Mouse (Mus musculus) lung, adult 2 months (tissue): ENCODE results near the gene Plbd1.

Experiments used
- CTCF ChIP-seq: fragments of 200-500 bp; IDR thresholded peaks from 2 replicates; pipeline ENCODE4 v1.5.1; 2011; ENCODE audit warnings: mild to moderate bottlenecking, low read length, control low read depth; ENCODE audit not compliant: insufficient read depth
- POLR2A ChIP-seq: fragments of 200-500 bp; IDR thresholded peaks from 2 replicates; pipeline ENCODE4 v1.6.1; 2011; ENCODE audit warnings: low read depth, mild to moderate bottlenecking, control low read depth, low read length, borderline replicate concordance; ENCODE audit errors: extremely low read depth

- no peak for TF ChIP-seq CTCF
- no peak for TF ChIP-seq POLR2A
Observed at GRCm38 (mm10) chr6:136679381-136679780, 17.7 kb upstream of the Plbd1 start.
